Mouse (Mus musculus): ENCODE measurements at regions not wholly inside any gene's neighbourhood (a gene's known extent, or its start where the extent isn't known, plus 50 kb on each side); places are given as distances from the start of the nearest gene placed in this dataset.

- no peak for DNase-seq (ENCODE audit: low read depth, low spot score)
Measured at GRCm38 (mm10) chr16:26169382-26169781, 63.8 kb upstream of the P3h2 start.

GRCm38 (mm10) chr16:26168216-26168615, 62.6 kb upstream of the P3h2 start:
- DNase-seq (ENCODE audit: low read depth, low spot score): no peak

GRCm38 (mm10) chr16:26164066-26164465, 58.5 kb upstream of the P3h2 start:
- DNase-seq (ENCODE audit: low read depth, low spot score): no peak

DNA sequence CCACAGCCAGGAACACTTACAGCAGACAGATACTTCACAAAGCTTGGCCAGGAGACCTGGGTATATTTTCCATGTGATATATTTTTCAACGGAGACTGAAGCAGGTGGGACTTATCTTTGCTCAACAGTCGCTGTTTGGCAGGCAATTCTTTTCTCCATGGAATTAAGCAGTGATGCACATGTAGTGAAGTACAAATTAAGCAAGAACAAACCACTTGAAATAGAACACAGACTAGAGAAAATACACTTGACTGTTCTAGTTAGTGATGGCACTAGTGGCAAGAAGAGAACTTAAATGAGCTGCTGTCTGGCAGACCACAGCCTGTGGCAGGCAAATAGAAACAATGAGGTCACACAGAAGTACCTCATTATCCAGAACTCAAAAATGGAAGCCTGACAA, 57.8 kb upstream of the P3h2 start:
- DNase-seq (ENCODE audit: low read depth, low spot score): no peak

DNA sequence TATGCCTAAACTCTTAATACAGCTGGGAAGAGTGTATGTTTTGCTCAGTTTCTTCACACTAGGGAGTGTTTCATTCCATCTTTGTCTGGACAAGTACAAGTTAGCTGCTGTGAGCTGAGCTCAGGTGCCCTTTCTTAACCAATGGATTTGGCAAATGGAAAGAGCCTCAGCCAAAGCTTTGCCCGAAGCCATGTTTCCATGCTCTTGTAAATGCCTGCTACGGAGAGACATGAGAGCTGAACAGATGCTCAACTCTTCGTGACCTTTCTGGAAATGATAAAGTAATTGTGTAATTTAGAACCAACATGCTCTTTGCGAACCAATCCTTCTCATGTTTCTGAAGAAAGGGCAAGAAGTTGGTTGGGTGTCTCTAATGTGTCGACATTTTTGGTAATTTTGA, 52.0 kb upstream of the P3h2 start:
- no peak for DNase-seq (ENCODE audit: low read depth, low spot score)
